Mouse (Mus musculus) forebrain, postnatal 0 days (tissue): ENCODE measurements around the gene Zmynd10. TPM values are rescaled to one million over a fixed set of nuclear protein-coding genes. Genes with fewer than 3 reads are reported as not detected.
A peak's percentile ranks its signal among the peaks of the same experiment; 100 is the strongest.
"Not testable (repeated sequence)": the region's sequence is repeated elsewhere in the genome, so short reads cannot be mapped to it uniquely, and the experiment has no call there.

Experiments
- ATAC-seq: fragments of 200-750 bp; cut with Nextera tagmentation; 2 replicates; pipeline ENCODE4 v1.8.0; 2017; ENCODE audit warnings: mild to moderate bottlenecking, moderate library complexity
- DNase-seq: peaks from one replicate; pipeline ENCODE4 v3.0.0-alpha.2; 2015
- H3K27ac ChIP-seq: fragments of 300-500 bp; sonication (generic); 2 replicates; pipeline ENCODE4 v1.5.1; 2014; ENCODE audit warnings: low read depth, mild to moderate bottlenecking, antibody characterized with exemption, low read length, moderate library complexity, mixed read lengths
- H3K27me3 ChIP-seq: fragments of 300-500 bp; sonication (generic); 2 replicates; pipeline ENCODE4 v1.6.1; 2014; ENCODE audit warnings: mild to moderate bottlenecking, low read length, mixed read lengths; ENCODE audit not compliant: insufficient read depth
- H3K36me3 ChIP-seq: fragments of 300-500 bp; sonication (generic); 2 replicates; pipeline ENCODE4 v1.6.1; 2014; ENCODE audit warnings: mild to moderate bottlenecking, moderate library complexity; ENCODE audit not compliant: insufficient read depth
- H3K4me1 ChIP-seq: fragments of 300-500 bp; sonication (generic); 2 replicates; pipeline ENCODE4 v1.6.1; 2014; ENCODE audit warnings: antibody characterized with exemption; ENCODE audit not compliant: insufficient read depth
- H3K4me2 ChIP-seq: fragments of 300-500 bp; sonication (generic); 2 replicates; pipeline ENCODE4 v1.6.1; 2014; ENCODE audit warnings: low read depth, mild to moderate bottlenecking, moderate library complexity
- H3K4me3 ChIP-seq: fragments of 300-500 bp; sonication (generic); 2 replicates; pipeline ENCODE4 v1.5.1; 2014; ENCODE audit warnings: low read depth, low read length, mixed read lengths
- H3K9ac ChIP-seq: fragments of 300-500 bp; sonication (generic); 2 replicates; pipeline ENCODE4 v1.6.1; 2014; ENCODE audit warnings: mild to moderate bottlenecking
- H3K9me3 ChIP-seq: fragments of 300-500 bp; sonication (generic); 2 replicates; pipeline ENCODE4 v1.6.1; 2016; ENCODE audit warnings: low read length
- CTCF ChIP-seq: sonication (generic); IDR thresholded peaks from 2 replicates; pipeline ENCODE4 v1.5.1; 2016; ENCODE audit warnings: antibody characterized with exemption, control low read depth, low read depth
- WGBS: fragments of 180-500 bp; shearing (Covaris S2); extraction: QIAGEN DNeasy Blood & Tissue Kit; methylation state at CpG from one replicate; pipeline ENCODE4 v1.1.7; 2014; 5-methylcytosine and 5-hydroxymethylcytosine counted together
- polyA plus RNA-seq: library from polyadenylated mRNA; unstranded; fragments of >200 nt; fragmentation: Nextera tagmentation; extraction: Ambion mirVana; gene quantifications from 2 replicates; pipeline ENCODE4 v1.2.1, GENCODE M21; 2015
- total RNA-seq: library from RNA; depleted of rRNA; stranded (reverse); fragments of >200 nt; gene quantifications from 2 replicates; pipeline ENCODE4 v1.2.3, GENCODE M21; 2014

Zmynd10 gene
- total and polyA plus RNA-seq, 2 experiments from 2014 or later, result 7.0 to 11.6 TPM

- not testable (repeated sequence) for H3K27ac ChIP-seq, H3K4me2 ChIP-seq, H3K9me3 ChIP-seq, ATAC-seq, H3K4me3 ChIP-seq, H3K9ac ChIP-seq, DNase-seq, H3K27me3 ChIP-seq
- 82% methylated on average over 6 of the region's 6 CpGs for WGBS
- Histone ChIP-seq H3K36me3 (peaks cover 34% of the 10 kb centered on the region), H3K4me1 (peaks cover 14% of the 10 kb centered on the region)
- TF ChIP-seq CTCF, result 0 out of 2 replicates have a peak, but pooled peaks have one; percentile 15
Measured at GRCm38 (mm10) chr9:107573774-107574173, 26.7 kb downstream of the Zmynd10 start.

GRCm38 (mm10) chr9:107575579-107576356 is 28.7 kb downstream of the Zmynd10 start:
- Histone ChIP-seq H3K9me3 (no peaks in the 10 kb centered on the region), H3K27me3 (no peaks in the 10 kb centered on the region), H3K4me1 (peaks cover 2% of the 10 kb centered on the region; the same call in 1 of the 2 replicates), H3K9ac (no peak overlapping the region), H3K4me3 (no peak overlapping the region), H3K4me2 (no peak overlapping the region), H3K36me3 (peaks cover 34% of the 10 kb centered on the region), H3K27ac (no peak overlapping the region)
- 87% methylated on average over 14 of the region's 14 CpGs for WGBS
- no peak for ATAC-seq
- no peak for DNase-seq
- TF ChIP-seq CTCF, result no peak

GRCm38 (mm10) chr9:107576357-107577107 is 29.4 kb downstream of the Zmynd10 start, which contains the start of gene Hyal1:
Gene Hyal1 (plus strand): TSS chr9:107576927.
- Histone ChIP-seq H3K4me1 (peaks cover 6% of the 10 kb centered on the region; the same call in 1 of the 2 replicates), H3K27ac (peak within 1 kb of the TSS; percentile 30; the same call in 1 of the 2 replicates), H3K4me2 (peak within 1 kb of the TSS; percentile 27), H3K4me3 (peak within 1 kb of the TSS; percentile 14; the same call in 1 of the 2 replicates), H3K9me3 (no peaks in the 10 kb centered on the region), H3K36me3 (peaks cover 28% of the 10 kb centered on the region), H3K27me3 (no peaks in the 10 kb centered on the region), H3K9ac (no peak within 1 kb of the TSS)
- DNase-seq (peak; percentile 54), ATAC-seq (peak; percentile 61)
- no peak for TF ChIP-seq CTCF
- WGBS, result 27% methylated on average over 16 of the region's 16 CpGs

GRCm38 (mm10) chr9:107577871-107578270 is 30.8 kb downstream of the Zmynd10 start:
- DNase-seq, result no peak
- Histone ChIP-seq H3K4me1 (peaks cover 6% of the 10 kb centered on the region; the same call in 1 of the 2 replicates), H3K36me3 (peaks cover 19% of the 10 kb centered on the region), H3K9me3 (no peaks in the 10 kb centered on the region), H3K27ac (no peak overlapping the region), H3K27me3 (no peaks in the 10 kb centered on the region), H3K9ac (no peak overlapping the region), H3K4me3 (no peak overlapping the region), H3K4me2 (no peak overlapping the region)
- no peak for ATAC-seq
- WGBS, result 90% methylated on average over 10 of the region's 10 CpGs
- no peak for TF ChIP-seq CTCF

- peaks cover 14% of the 10 kb centered on the region for H3K36me3 ChIP-seq
- H3K27ac ChIP-seq, result peak within 1 kb of the TSS; percentile 35; the same call in 1 of the 2 replicates
- H3K4me3 ChIP-seq, result no peak within 1 kb of the TSS
- ATAC-seq (no peak), DNase-seq (no peak)
- WGBS, result 79% methylated on average over 3 of the region's 3 CpGs
- no peak for TF ChIP-seq CTCF
- H3K27me3 ChIP-seq, result no peaks in the 10 kb centered on the region
- 0 out of 2 replicates have a peak within 1 kb of the TSS, but pooled peaks have one; percentile 14 for H3K9ac ChIP-seq
- H3K4me2 ChIP-seq, result 0 out of 2 replicates have a peak within 1 kb of the TSS, but pooled peaks have one; percentile 83
- peaks cover 6% of the 10 kb centered on the region; the same call in 1 of the 2 replicates for H3K4me1 ChIP-seq
- no peaks in the 10 kb centered on the region for H3K9me3 ChIP-seq
Measured at GRCm38 (mm10) chr9:107578587-107578986, 31.5 kb downstream of the Zmynd10 start, which contains the start of gene Naa80. Gene Naa80 (plus strand): TSS chr9:107578887.

GRCm38 (mm10) chr9:107579023-107579900 is 32.2 kb downstream of the Zmynd10 start:
- Histone ChIP-seq H3K4me3 (no peak overlapping the region), H3K27me3 (no peaks in the 10 kb centered on the region), H3K4me2 (0 out of 2 replicates have a peak overlapping the region, but pooled peaks have one; percentile 83), H3K9me3 (no peaks in the 10 kb centered on the region), H3K36me3 (peaks cover 11% of the 10 kb centered on the region), H3K27ac (peak overlapping the region; percentile 35; the same call in 1 of the 2 replicates), H3K4me1 (peaks cover 6% of the 10 kb centered on the region; the same call in 1 of the 2 replicates), H3K9ac (0 out of 2 replicates have a peak overlapping the region, but pooled peaks have one; percentile 14)
- ATAC-seq, result no peak
- 91% methylated on average over 14 of the region's 14 CpGs for WGBS
- DNase-seq, result no peak
- no peak for TF ChIP-seq CTCF
